Comparison of ENCODE assay signal across 16 mouse cellular contexts in genomic region chr16:26282418-26282817, GRCm38 (mm10).
"Had no signal": no experiment of that assay in that cellular context is flagged by ENCODE, and none has a peak within 500 bp of the region (broad histone marks: within the 10 kb centered on the region; RNA-seq: fewer than 3 reads in every experiment).

No protein-coding gene starts in this region.

- H3K4me1 ChIP-seq: limb, embryonic 12.5 days; limb, embryonic 15.5 days had no signal

- H3K4me3 ChIP-seq: limb, embryonic 12.5 days; limb, embryonic 15.5 days had no signal

- H3K27me3 ChIP-seq: limb, embryonic 12.5 days; limb, embryonic 15.5 days had no signal

- DNase-seq: kidney, adult 2 months; kidney, postnatal 14 days; kidney, postnatal 4 days; left cerebral cortex, postnatal 4 days; liver, postnatal 0 days; midbrain, embryonic 14.5 days; thymus, postnatal 36 days had no signal

- H3K9me3 ChIP-seq: limb, embryonic 12.5 days; limb, embryonic 15.5 days had no signal

- ATAC-seq: hindbrain, postnatal 0 days; inflammation-experienced regulatory T-cells, adult 6 months; intestine, embryonic 16.5 days; liver, postnatal 0 days had no signal

- H3K4me2 ChIP-seq: hindbrain, embryonic 14.5 days; limb, embryonic 12.5 days; limb, embryonic 15.5 days; liver, embryonic 11.5 days; midbrain, embryonic 11.5 days had no signal

- H3K36me3 ChIP-seq: limb, embryonic 12.5 days; limb, embryonic 15.5 days had no signal

- H3K27ac ChIP-seq: hindbrain, embryonic 14.5 days; hindbrain, postnatal 0 days; limb, embryonic 12.5 days; limb, embryonic 15.5 days; liver, embryonic 14.5 days had no signal

- H3K9ac ChIP-seq: hindbrain, embryonic 14.5 days; limb, embryonic 12.5 days; limb, embryonic 15.5 days; liver, embryonic 14.5 days; liver, postnatal 0 days had no signal
